Mouse (Mus musculus): ENCODE results near the gene Eml3. TPM values are rescaled to one million over a fixed set of nuclear protein-coding genes. Genes with fewer than 3 reads are reported as not detected.
A peak's percentile ranks its signal among the peaks of the same experiment; 100 is the strongest.
"Not testable (repeated sequence)": the region's sequence is repeated elsewhere in the genome, so short reads cannot be mapped to it uniquely, and the experiment has no call there.

Eml3 gene
- polyA plus RNA-seq, 1 experiment from 2014 or later: 9.1 TPM

- peak overlapping the region; percentile 74; the same call in 1 of the 2 replicates for H3K27ac ChIP-seq (ENCODE audit: low read length)
- ATAC-seq: no peak
- no peaks in the 10 kb centered on the region for H3K9me3 ChIP-seq (replicated peaks; ENCODE audit: control insufficient read depth, low read length, poor library complexity, severe bottlenecking)
- H3K36me3 ChIP-seq (ENCODE audit: control insufficient read depth, insufficient read depth, low read length): peaks cover 22% of the 10 kb centered on the region
- 7% methylated on average over 9 of the region's 9 CpGs for WGBS
- H3K4me3 ChIP-seq (ENCODE audit: low read depth, low read length): peak overlapping the region; percentile 72
- no peaks in the 10 kb centered on the region for H3K27me3 ChIP-seq (ENCODE audit: control insufficient read depth, insufficient read depth, low read depth, low read length)
- peak overlapping the region; percentile 83 for H3K4me2 ChIP-seq (ENCODE audit: low read length)
- H3K9ac ChIP-seq (ENCODE audit: low read depth, low read length): peak overlapping the region; percentile 75
- peaks cover 19% of the 10 kb centered on the region for H3K4me1 ChIP-seq (ENCODE audit: control insufficient read depth, insufficient read depth, low read length)
Observed at GRCm38 (mm10) chr19:8954171-8954570, 24.8 kb downstream of the Eml3 start.

- Histone ChIP-seq H3K4me3 (ENCODE audit: low read depth, low read length) (no peak overlapping the region), H3K27me3 (ENCODE audit: control insufficient read depth, insufficient read depth, low read depth, low read length) (no peaks in the 10 kb centered on the region), H3K9ac (ENCODE audit: low read depth, low read length) (no peak overlapping the region), H3K9me3 (replicated peaks; ENCODE audit: control insufficient read depth, low read length, poor library complexity, severe bottlenecking) (no peaks in the 10 kb centered on the region), H3K4me1 (ENCODE audit: control insufficient read depth, insufficient read depth, low read length) (peaks cover 4% of the 10 kb centered on the region; the same call in 1 of the 2 replicates), H3K4me2 (ENCODE audit: low read length) (no peak overlapping the region), H3K27ac (ENCODE audit: low read length) (no peak overlapping the region), H3K36me3 (ENCODE audit: control insufficient read depth, insufficient read depth, low read length) (peaks cover 37% of the 10 kb centered on the region)
- ATAC-seq: no peak
- 89% methylated on average over 2 of the region's 2 CpGs for WGBS
Observed at GRCm38 (mm10) chr19:8962256-8962655, 32.9 kb downstream of the Eml3 start.

GRCm38 (mm10) chr19:8965075-8965474 is 35.7 kb downstream of the Eml3 start:
- peaks cover 37% of the 10 kb centered on the region for H3K36me3 ChIP-seq (ENCODE audit: control insufficient read depth, insufficient read depth, low read length)

GRCm38 (mm10) chr19:8965771-8966170 is 36.4 kb downstream of the Eml3 start:
- peaks cover 17% of the 10 kb centered on the region for H3K4me1 ChIP-seq (ENCODE audit: control insufficient read depth, insufficient read depth, low read length)
- H3K27ac ChIP-seq (ENCODE audit: low read length): no peak overlapping the region
- no peak overlapping the region for H3K9ac ChIP-seq (ENCODE audit: low read depth, low read length)
- 88% methylated on average over 8 of the region's 8 CpGs for WGBS
- no peaks in the 10 kb centered on the region for H3K27me3 ChIP-seq (ENCODE audit: control insufficient read depth, insufficient read depth, low read depth, low read length)
- no peak overlapping the region for H3K4me3 ChIP-seq (ENCODE audit: low read depth, low read length)
- peaks cover 42% of the 10 kb centered on the region for H3K36me3 ChIP-seq (ENCODE audit: control insufficient read depth, insufficient read depth, low read length)
- no peaks in the 10 kb centered on the region for H3K9me3 ChIP-seq (replicated peaks; ENCODE audit: control insufficient read depth, low read length, poor library complexity, severe bottlenecking)
- H3K4me2 ChIP-seq (ENCODE audit: low read length): peak overlapping the region; percentile 50
- ATAC-seq: no peak

More at GRCm38 (mm10) chr19:8965075-8965474, 35.7 kb downstream of the Eml3 start:
- peaks cover 17% of the 10 kb centered on the region for H3K4me1 ChIP-seq (ENCODE audit: control insufficient read depth, insufficient read depth, low read length)
- no peak overlapping the region for H3K9ac ChIP-seq (ENCODE audit: low read depth, low read length)
- no peaks in the 10 kb centered on the region for H3K27me3 ChIP-seq (ENCODE audit: control insufficient read depth, insufficient read depth, low read depth, low read length)
- H3K4me3 ChIP-seq (ENCODE audit: low read depth, low read length): no peak overlapping the region
- no peak for ATAC-seq
- H3K4me2 ChIP-seq (ENCODE audit: low read length): no peak overlapping the region
- WGBS: 91% methylated on average over 11 of the region's 11 CpGs
- H3K9me3 ChIP-seq (replicated peaks; ENCODE audit: control insufficient read depth, low read length, poor library complexity, severe bottlenecking): no peaks in the 10 kb centered on the region
- no peak overlapping the region for H3K27ac ChIP-seq (ENCODE audit: low read length)

GRCm38 (mm10) chr19:8966198-8966589 is 36.8 kb downstream of the Eml3 start:
- peaks cover 45% of the 10 kb centered on the region for H3K36me3 ChIP-seq (ENCODE audit: control insufficient read depth, insufficient read depth, low read length)
- peak overlapping the region; percentile 16 for H3K9ac ChIP-seq (ENCODE audit: low read depth, low read length)
- H3K4me3 ChIP-seq (ENCODE audit: low read depth, low read length): peak overlapping the region; percentile 78
- H3K4me1 ChIP-seq (ENCODE audit: control insufficient read depth, insufficient read depth, low read length): peaks cover 17% of the 10 kb centered on the region
- H3K4me2 ChIP-seq (ENCODE audit: low read length): peak overlapping the region; percentile 50
- H3K9me3 ChIP-seq (replicated peaks; ENCODE audit: control insufficient read depth, low read length, poor library complexity, severe bottlenecking): no peaks in the 10 kb centered on the region
- ATAC-seq: no peak
- H3K27me3 ChIP-seq (ENCODE audit: control insufficient read depth, insufficient read depth, low read depth, low read length): no peaks in the 10 kb centered on the region
- WGBS: 53% methylated on average over 5 of the region's 5 CpGs
- peak overlapping the region; percentile 65 for H3K27ac ChIP-seq (ENCODE audit: low read length)

- peaks cover 45% of the 10 kb centered on the region for H3K36me3 ChIP-seq (ENCODE audit: control insufficient read depth, insufficient read depth, low read length)
Observed at GRCm38 (mm10) chr19:8966590-8967372, 37.4 kb downstream of the Eml3 start, which contains the start of gene Eef1g. Gene Eef1g (plus strand): TSS chr19:8967041.

GRCm38 (mm10) chr19:8967373-8967743 is 38.0 kb downstream of the Eml3 start:
- peak overlapping the region; percentile 82 for H3K9ac ChIP-seq (ENCODE audit: low read depth, low read length)
- 0 out of 2 replicates have a peak, but pooled peaks have one; percentile 2 for ATAC-seq
- peak overlapping the region; percentile 85 for H3K27ac ChIP-seq (ENCODE audit: low read length)
- peak overlapping the region; percentile 78 for H3K4me3 ChIP-seq (ENCODE audit: low read depth, low read length)
- peak overlapping the region; percentile 94 for H3K4me2 ChIP-seq (ENCODE audit: low read length)
- H3K27me3 ChIP-seq (ENCODE audit: control insufficient read depth, insufficient read depth, low read depth, low read length): no peaks in the 10 kb centered on the region
- WGBS: 0% methylated on average over 8 of the region's 8 CpGs
- H3K36me3 ChIP-seq (ENCODE audit: control insufficient read depth, insufficient read depth, low read length): peaks cover 48% of the 10 kb centered on the region
- H3K9me3 ChIP-seq (replicated peaks; ENCODE audit: control insufficient read depth, low read length, poor library complexity, severe bottlenecking): no peaks in the 10 kb centered on the region
- peaks cover 17% of the 10 kb centered on the region for H3K4me1 ChIP-seq (ENCODE audit: control insufficient read depth, insufficient read depth, low read length)

More at GRCm38 (mm10) chr19:8966590-8967372, 37.4 kb downstream of the Eml3 start, which contains the start of gene Eef1g:
- H3K4me2 ChIP-seq (ENCODE audit: low read length): peak within 1 kb of the TSS; percentile 94
- under 1% methylated on average over 52 of the region's 52 CpGs for WGBS
- no peaks in the 10 kb centered on the region for H3K9me3 ChIP-seq (replicated peaks; ENCODE audit: control insufficient read depth, low read length, poor library complexity, severe bottlenecking)
- peaks cover 17% of the 10 kb centered on the region for H3K4me1 ChIP-seq (ENCODE audit: control insufficient read depth, insufficient read depth, low read length)
- H3K4me3 ChIP-seq (ENCODE audit: low read depth, low read length): peak within 1 kb of the TSS; percentile 78
- peak; percentile 98 for ATAC-seq
- no peaks in the 10 kb centered on the region for H3K27me3 ChIP-seq (ENCODE audit: control insufficient read depth, insufficient read depth, low read depth, low read length)
- peak within 1 kb of the TSS; percentile 85 for H3K27ac ChIP-seq (ENCODE audit: low read length)
- H3K9ac ChIP-seq (ENCODE audit: low read depth, low read length): peak within 1 kb of the TSS; percentile 82

GRCm38 (mm10) chr19:8967893-8968292 is 38.5 kb downstream of the Eml3 start:
- Histone ChIP-seq H3K9me3 (replicated peaks; ENCODE audit: control insufficient read depth, low read length, poor library complexity, severe bottlenecking) (no peaks in the 10 kb centered on the region), H3K9ac (ENCODE audit: low read depth, low read length) (peak overlapping the region; percentile 82), H3K27ac (ENCODE audit: low read length) (peak overlapping the region; percentile 85), H3K4me2 (ENCODE audit: low read length) (peak overlapping the region; percentile 94), H3K4me3 (ENCODE audit: low read depth, low read length) (peak overlapping the region; percentile 78), H3K27me3 (ENCODE audit: control insufficient read depth, insufficient read depth, low read depth, low read length) (no peaks in the 10 kb centered on the region), H3K4me1 (ENCODE audit: control insufficient read depth, insufficient read depth, low read length) (peaks cover 17% of the 10 kb centered on the region), H3K36me3 (ENCODE audit: control insufficient read depth, insufficient read depth, low read length) (peaks cover 45% of the 10 kb centered on the region)
- 4% methylated on average over 7 of the region's 9 CpGs for WGBS
- ATAC-seq: no peak

- Histone ChIP-seq H3K4me1 (ENCODE audit: control insufficient read depth, insufficient read depth, low read length) (peaks cover 14% of the 10 kb centered on the region), H3K36me3 (ENCODE audit: control insufficient read depth, insufficient read depth, low read length) (peaks cover 53% of the 10 kb centered on the region)
- not testable (repeated sequence) for H3K4me3 ChIP-seq (ENCODE audit: low read depth, low read length); H3K27me3 ChIP-seq (ENCODE audit: control insufficient read depth, insufficient read depth, low read depth, low read length); ATAC-seq; H3K4me2 ChIP-seq (ENCODE audit: low read length); H3K9ac ChIP-seq (ENCODE audit: low read depth, low read length); H3K9me3 ChIP-seq (replicated peaks; ENCODE audit: control insufficient read depth, low read length, poor library complexity, severe bottlenecking); H3K27ac ChIP-seq (ENCODE audit: low read length)
- WGBS: 90% methylated on average over 8 of the region's 8 CpGs
Observed at GRCm38 (mm10) chr19:8972491-8972890, 43.1 kb downstream of the Eml3 start.
